17 mouse cellular contexts compared by ENCODE assay signal in genomic region chr8:34562278-34562677, GRCm38 (mm10).
DNase-seq lines count a peak whose midpoint lies in the region; ATAC-seq and TF ChIP-seq lines count a peak whose summit lies in the region.
"Had no signal": no experiment of that assay in that cellular context is flagged by ENCODE, and none has a peak within 500 bp of the region (broad histone marks: within the 10 kb centered on the region; RNA-seq: fewer than 3 reads in every experiment).

No protein-coding gene starts in this region.

- peak; percentile 45 for DNase-seq in hindbrain, embryonic 10.5 days (ENCODE audit: low spot score)
- DNase-seq in liver, postnatal 0 days, result peak; percentile 19
- DNase-seq in liver, embryonic 11.5 days (ENCODE audit: low spot score), result no peak
- DNase-seq in adrenal gland, postnatal 36 days, result peak; percentile 16 to 54
- DNase-seq in limb, embryonic 10.5 days (ENCODE audit: low spot score), result peak; percentile 50
- DNase-seq in right cerebral cortex, postnatal 36 days (ENCODE audit: low spot score in 2 of 2), result no peak
- no peak for DNase-seq in ovary, postnatal 10 days (ENCODE audit: low spot score)
- DNase-seq: cerebellum, postnatal 14 days; kidney, adult 18-20 months; thymus, adult 2 months had no signal

- no peak overlapping the region for H3K4me3 ChIP-seq in hindbrain, embryonic 10.5 days
- H3K4me3 ChIP-seq in hindbrain, embryonic 12.5 days, result no peak overlapping the region
- no peak overlapping the region for H3K4me3 ChIP-seq in liver, postnatal 0 days (ENCODE audit: low read depth, low read length)
- no peak overlapping the region for H3K4me3 ChIP-seq in liver, embryonic 11.5 days (ENCODE audit: low read depth, low read length)
- no peak overlapping the region for H3K4me3 ChIP-seq in limb, embryonic 10.5 days
- H3K4me3 ChIP-seq: embryonic facial prominence, embryonic 15.5 days; heart, embryonic 15.5 days; liver, embryonic 15.5 days; midbrain, embryonic 15.5 days had no signal

- no peak overlapping the region for H3K9ac ChIP-seq in hindbrain, embryonic 12.5 days
- no peak overlapping the region for H3K9ac ChIP-seq in liver, postnatal 0 days (replicated peaks)
- no peak overlapping the region for H3K9ac ChIP-seq in liver, embryonic 11.5 days (ENCODE audit: low read depth, low read length)
- H3K9ac ChIP-seq: embryonic facial prominence, embryonic 15.5 days; heart, embryonic 15.5 days; hindbrain, embryonic 14.5 days; liver, embryonic 15.5 days; midbrain, embryonic 15.5 days had no signal

- peaks cover 10% of the 10 kb centered on the region; the same call in 1 of the 2 replicates for H3K4me1 ChIP-seq in hindbrain, embryonic 10.5 days (replicated peaks)
- H3K4me1 ChIP-seq in hindbrain, embryonic 12.5 days, result no peaks in the 10 kb centered on the region
- H3K4me1 ChIP-seq in liver, postnatal 0 days (ENCODE audit: insufficient read depth), result no peaks in the 10 kb centered on the region
- no peaks in the 10 kb centered on the region for H3K4me1 ChIP-seq in liver, embryonic 11.5 days (replicated peaks; ENCODE audit: control insufficient read depth, insufficient read depth, low read length)
- H3K4me1 ChIP-seq in limb, embryonic 10.5 days, result peaks cover 27% of the 10 kb centered on the region
- H3K4me1 ChIP-seq: embryonic facial prominence, embryonic 15.5 days; heart, embryonic 15.5 days; liver, embryonic 15.5 days; midbrain, embryonic 15.5 days had no signal

- no peaks in the 10 kb centered on the region; the same call in 1 of the 2 replicates for H3K27me3 ChIP-seq in hindbrain, embryonic 10.5 days (ENCODE audit: insufficient read depth, poor library complexity, severe bottlenecking)
- no peaks in the 10 kb centered on the region for H3K27me3 ChIP-seq in hindbrain, embryonic 12.5 days
- no peaks in the 10 kb centered on the region for H3K27me3 ChIP-seq in liver, postnatal 0 days (ENCODE audit: insufficient read depth, low read length)
- no peaks in the 10 kb centered on the region for H3K27me3 ChIP-seq in liver, embryonic 11.5 days (replicated peaks; ENCODE audit: control insufficient read depth, insufficient read depth, low read length)
- H3K27me3 ChIP-seq in limb, embryonic 10.5 days (ENCODE audit: low read depth, poor library complexity, severe bottlenecking), result no peaks in the 10 kb centered on the region
- H3K27me3 ChIP-seq: embryonic facial prominence, embryonic 15.5 days; heart, embryonic 15.5 days; liver, embryonic 15.5 days; midbrain, embryonic 15.5 days had no signal

- no peak overlapping the region for H3K4me2 ChIP-seq in hindbrain, embryonic 12.5 days (replicated peaks)
- H3K4me2 ChIP-seq in liver, postnatal 0 days (ENCODE audit: low read depth, low read length), result no peak overlapping the region
- H3K4me2 ChIP-seq in liver, embryonic 11.5 days, result no peak overlapping the region
- H3K4me2 ChIP-seq: embryonic facial prominence, embryonic 15.5 days; heart, embryonic 15.5 days; hindbrain, embryonic 14.5 days; liver, embryonic 15.5 days; midbrain, embryonic 15.5 days had no signal

- no peak overlapping the region for H3K27ac ChIP-seq in hindbrain, embryonic 10.5 days
- no peak overlapping the region for H3K27ac ChIP-seq in hindbrain, embryonic 12.5 days
- H3K27ac ChIP-seq in liver, postnatal 0 days (ENCODE audit: low read depth), result no peak overlapping the region
- H3K27ac ChIP-seq in liver, embryonic 11.5 days (ENCODE audit: low read depth, low read length), result no peak overlapping the region
- no peak overlapping the region for H3K27ac ChIP-seq in limb, embryonic 10.5 days
- H3K27ac ChIP-seq: embryonic facial prominence, embryonic 15.5 days; heart, embryonic 15.5 days; hindbrain, embryonic 14.5 days; liver, embryonic 15.5 days; macrophage; midbrain, embryonic 15.5 days had no signal

- no peak for TF ChIP-seq CTCF in liver, postnatal 0 days (IDR thresholded peaks at IDR 0.05; ENCODE audit: low read depth)

- no peak for ATAC-seq in hindbrain, embryonic 12.5 days (ENCODE audit: low FRiP score)
- ATAC-seq in liver, postnatal 0 days, result no peak
- ATAC-seq in liver, embryonic 11.5 days (replicated peaks; ENCODE audit: low FRiP score), result no peak
- ATAC-seq: midbrain, embryonic 15.5 days had no signal

- peak; percentile 66 for TF ChIP-seq EP300 in liver, postnatal 0 days (IDR thresholded peaks at IDR 0.05; ENCODE audit: low read depth)

- no peaks in the 10 kb centered on the region for H3K36me3 ChIP-seq in hindbrain, embryonic 10.5 days
- H3K36me3 ChIP-seq in hindbrain, embryonic 12.5 days, result no peaks in the 10 kb centered on the region
- no peaks in the 10 kb centered on the region for H3K36me3 ChIP-seq in liver, postnatal 0 days (replicated peaks; ENCODE audit: insufficient read depth, low read length)
- H3K36me3 ChIP-seq in liver, embryonic 11.5 days (ENCODE audit: control insufficient read depth, insufficient read depth, low read length), result no peaks in the 10 kb centered on the region
- no peaks in the 10 kb centered on the region for H3K36me3 ChIP-seq in limb, embryonic 10.5 days
- H3K36me3 ChIP-seq: embryonic facial prominence, embryonic 15.5 days; heart, embryonic 15.5 days; liver, embryonic 15.5 days; midbrain, embryonic 15.5 days had no signal

- 32% methylated on average over 8 of the region's 8 CpGs for WGBS in hindbrain, embryonic 10.5 days
- WGBS in hindbrain, embryonic 12.5 days, result 47% methylated on average over 8 of the region's 8 CpGs
- WGBS in liver, postnatal 0 days (ENCODE audit: insufficient replicate concordance), result 44% methylated on average over 8 of the region's 8 CpGs
- WGBS in liver, embryonic 11.5 days, result 58% methylated on average over 8 of the region's 8 CpGs
- WGBS in limb, embryonic 10.5 days, result 20% methylated on average over 8 of the region's 8 CpGs

- peaks cover 8% of the 10 kb centered on the region; the same call in 1 of the 2 replicates for H3K9me3 ChIP-seq in hindbrain, embryonic 10.5 days
- H3K9me3 ChIP-seq in hindbrain, embryonic 12.5 days (replicated peaks), result no peaks in the 10 kb centered on the region
- H3K9me3 ChIP-seq in liver, postnatal 0 days (ENCODE audit: low read length), result no peaks in the 10 kb centered on the region; the same call in 1 of the 2 replicates
- no peaks in the 10 kb centered on the region for H3K9me3 ChIP-seq in liver, embryonic 11.5 days (ENCODE audit: control insufficient read depth, low read length)
- no peaks in the 10 kb centered on the region for H3K9me3 ChIP-seq in limb, embryonic 10.5 days (replicated peaks)
- H3K9me3 ChIP-seq: embryonic facial prominence, embryonic 15.5 days; heart, embryonic 15.5 days; liver, embryonic 15.5 days; midbrain, embryonic 15.5 days had no signal

Comparison
In these comparisons a context has a peak if more than half of its experiments do, and no peak if none do; other contexts are left out.
1. DNase-seq: peak in hindbrain, embryonic 10.5 days (single experiment), liver, postnatal 0 days (single experiment), adrenal gland, postnatal 36 days (2 of 2) and limb, embryonic 10.5 days (single experiment); none in liver, embryonic 11.5 days (single experiment), right cerebral cortex, postnatal 36 days (0 of 2) and ovary, postnatal 10 days (single experiment).